Comparison of ENCODE assay signal across 8 mouse cellular contexts in genomic region chr4:116824541-116825004, GRCm38 (mm10). TPM values are rescaled to one million over a fixed set of nuclear protein-coding genes. Genes with fewer than 3 reads are reported as not detected.
A peak's percentile ranks its signal among the peaks of the same experiment; 100 is the strongest.
DNase-seq lines count a peak whose midpoint lies in the region; ATAC-seq lines count a peak whose summit lies in the region.

No protein-coding gene starts in this region.

- peak; percentile 55 to 65 for DNase-seq in adrenal gland, adult 18-20 months (ENCODE audit: low spot score in 2 of 2)
- DNase-seq in gastrocnemius, postnatal 10 days, result peak; percentile 55
- peak; percentile 88 for DNase-seq in induced T-regulatory cell, adult 2 months (ENCODE audit: low read depth)
- peak; percentile 81 to 84 for DNase-seq in left cerebral cortex, postnatal 25 days (ENCODE audit: low spot score in 2 of 2)
- DNase-seq in right cerebral cortex, postnatal 14 days, result peak; percentile 64
- DNase-seq in yolk sac, embryonic 10.5 days (ENCODE audit: low spot score), result peak; percentile 82

- intact Hi-C loops in left cerebral cortex, postnatal 25 days (cut with DNase I), result loop anchor here (10.0 kb wide), 1 partner anchor 320 kb away; no protein-coding TSS in a partner anchor

- peak; percentile 46 for ATAC-seq in common myeloid progenitor, adult 5-6 weeks (replicated peaks; ENCODE audit: low read depth, poor library complexity, severe bottlenecking)
- ATAC-seq in megakaryocyte progenitor cell, adult 5-6 weeks (replicated peaks; ENCODE audit: poor library complexity), result peak; percentile 53

RNA-seq across cellular contexts. Expression of gene Hpdl, which starts 3.1 kb away (rescaled TPM):
- total RNA-seq in adrenal gland, adult 18-20 months (2021), result 1 to 10 TPM; 1.8 to 4.7 TPM
- total RNA-seq in common myeloid progenitor, adult 5-6 weeks (2017), result 0.39 and 0.41 TPM in 2 replicates
- 1 to 10 TPM; 1.5 to 2.3 TPM for total RNA-seq in gastrocnemius, postnatal 10 days (2021)
- 1 to 10 TPM; 1.2 to 1.4 TPM for total RNA-seq in left cerebral cortex, postnatal 25 days (2021)
- 0.10 TPM in 1 of 2 replicates, not detected in the other for total RNA-seq in megakaryocyte progenitor cell, adult 5-6 weeks (2015)
- total RNA-seq in megakaryocyte progenitor cell, adult 5-6 weeks (2017), result 0.27 TPM in 1 of 2 replicates, not detected in the other

RNA-seq across cellular contexts. Expression of gene Mutyh, which starts 17.1 kb away (rescaled TPM):
- total RNA-seq in adrenal gland, adult 18-20 months (2021), result 1 to 10 TPM; 2.0 to 2.9 TPM
- 2.1 and 2.9 TPM in 2 replicates for total RNA-seq in common myeloid progenitor, adult 5-6 weeks (2017)
- 1 to 10 TPM; 1.4 to 3.9 TPM for total RNA-seq in gastrocnemius, postnatal 10 days (2021)
- 1 to 10 TPM; 2.2 to 3.0 TPM for total RNA-seq in left cerebral cortex, postnatal 25 days (2021)
- total RNA-seq in megakaryocyte progenitor cell, adult 5-6 weeks (2015), result 10.7 and 13.3 TPM in 2 replicates
- 5.2 and 8.4 TPM in 2 replicates for total RNA-seq in megakaryocyte progenitor cell, adult 5-6 weeks (2017)

RNA-seq across cellular contexts. Expression of gene Toe1, which starts 17.1 kb away (rescaled TPM):
- total RNA-seq in adrenal gland, adult 18-20 months (2021), result 10 to 100 TPM; 13.5 to 14.9 TPM
- 31.4 and 38.1 TPM in 2 replicates for total RNA-seq in common myeloid progenitor, adult 5-6 weeks (2017)
- total RNA-seq in gastrocnemius, postnatal 10 days (2021), result 10 to 100 TPM in 1 of 2 experiments, 1 to 10 TPM in 1; 8.3 to 11.7 TPM
- 10 to 100 TPM; 12.1 to 14.5 TPM for total RNA-seq in left cerebral cortex, postnatal 25 days (2021)
- 17.4 and 18.2 TPM in 2 replicates for total RNA-seq in megakaryocyte progenitor cell, adult 5-6 weeks (2015)
- 33.9 and 42.0 TPM in 2 replicates for total RNA-seq in megakaryocyte progenitor cell, adult 5-6 weeks (2017)

RNA-seq across cellular contexts. Expression of gene Zswim5, which starts 52.6 kb away (rescaled TPM):
- total RNA-seq in adrenal gland, adult 18-20 months (2021), result 1 to 10 TPM; 3.8 to 5.2 TPM
- total RNA-seq in common myeloid progenitor, adult 5-6 weeks (2017), result 0.09 and 0.39 TPM in 2 replicates
- total RNA-seq in gastrocnemius, postnatal 10 days (2021), result under 1 TPM; 0.35 to 0.47 TPM
- total RNA-seq in left cerebral cortex, postnatal 25 days (2021), result 10 to 100 TPM; 10.4 to 11.5 TPM
- total RNA-seq in megakaryocyte progenitor cell, adult 5-6 weeks (2015), result 0.10 and 0.15 TPM in 2 replicates
- total RNA-seq in megakaryocyte progenitor cell, adult 5-6 weeks (2017), result 0.03 and 0.12 TPM in 2 replicates

Comparison
In these comparisons a context has a peak if more than half of its experiments do, and no peak if none do; other contexts are left out.
1. Peak in every context shown above with its lines: DNase-seq and ATAC-seq.